Mouse (Mus musculus): ENCODE measurements around the gene Brf1. TPM values are rescaled to one million over a fixed set of nuclear protein-coding genes. Genes with fewer than 3 reads are reported as not detected.

Gene Brf1
- total RNA-seq, 1 experiment from 2014 or later: 55.2 TPM

DNA sequence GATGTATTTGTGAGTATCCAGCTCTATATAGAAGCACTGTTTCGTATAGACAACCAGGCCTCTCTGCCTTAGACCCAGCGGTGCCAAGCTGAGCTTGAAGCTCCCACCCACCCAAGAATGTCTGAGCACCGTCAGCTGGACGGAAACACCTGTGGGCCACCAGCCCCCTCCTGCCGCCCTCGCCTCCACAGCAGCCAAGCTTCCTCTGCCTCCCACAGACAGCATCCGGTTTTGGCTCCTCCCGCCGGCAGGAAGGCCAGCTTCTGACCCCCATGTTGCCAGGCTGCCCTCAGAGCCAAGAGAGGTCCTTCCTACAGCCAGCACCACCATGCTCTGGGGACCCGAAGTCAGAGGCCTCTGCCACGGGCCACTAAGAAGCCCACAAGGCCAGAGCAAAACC lies 86.0 kb downstream of the Brf1 start:
- ATAC-seq (replicated peaks; ENCODE audit: low read depth, poor library complexity, severe bottlenecking): peak; percentile 16; the same call in 1 of the 2 replicates

DNA sequence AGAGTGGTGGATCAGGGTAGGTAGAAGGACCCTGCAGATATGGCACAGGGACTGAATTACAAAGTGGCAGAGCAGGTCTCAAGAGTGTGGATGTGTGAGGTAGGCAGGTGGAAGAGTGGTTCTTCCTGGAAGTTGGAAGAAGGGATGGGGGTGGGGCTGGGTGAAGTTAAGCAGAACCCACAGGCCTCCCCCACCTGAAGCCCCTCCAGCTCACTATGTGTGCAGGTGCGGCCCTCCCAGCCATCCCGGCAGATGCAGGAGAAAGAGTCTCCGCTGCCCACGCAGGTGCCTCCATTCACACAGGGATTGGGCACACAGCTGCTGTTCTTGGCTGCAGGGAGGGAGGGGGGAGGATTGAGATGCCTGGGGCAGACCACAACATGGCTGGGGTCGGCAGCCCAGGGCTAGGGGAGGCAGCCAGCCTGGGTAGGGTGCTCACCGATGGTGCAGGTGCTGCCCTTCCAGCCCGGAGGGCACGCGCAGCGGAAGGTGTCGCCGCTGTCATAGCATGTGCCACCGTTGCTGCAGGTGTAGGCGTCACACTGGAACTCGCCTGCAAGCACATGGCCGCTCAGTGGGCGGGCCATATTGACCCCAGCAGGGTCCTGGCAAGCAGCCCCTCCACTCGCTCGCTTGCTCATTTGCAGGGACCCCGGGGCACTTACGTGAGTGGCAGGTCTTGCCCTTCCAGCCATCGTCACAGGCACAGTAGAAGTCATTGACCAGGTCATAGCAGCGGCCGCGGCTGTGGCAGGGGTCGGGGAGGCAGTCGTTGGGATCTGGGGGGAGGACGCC lies 87.4 kb downstream of the Brf1 start:
- ATAC-seq (replicated peaks; ENCODE audit: low read depth, poor library complexity, severe bottlenecking): no peak

GRCm38 (mm10) chr12:112911701-112912100 lies 88.8 kb downstream of the Brf1 start:
- ATAC-seq (replicated peaks; ENCODE audit: low read depth, poor library complexity, severe bottlenecking): no peak

Other genes starting within 250 kb of the Brf1 start
- 4.6 and 8.0 TPM in 2 replicates for gene Pld4, start 240.0 kb downstream of the Brf1 start, total RNA-seq (2017)
- gene Ahnak2, start 198.0 kb downstream of the Brf1 start, total RNA-seq (2017): not detected in 2 replicates
- gene Clba1, start 191.8 kb downstream of the Brf1 start, total RNA-seq (2017): 0.18 TPM in 1 of 2 replicates, not detected in the other
- gene Cdca4, start 171.3 kb downstream of the Brf1 start, total RNA-seq (2017): 59.4 and 64.7 TPM in 2 replicates
- gene Gpr132, start 132.5 kb downstream of the Brf1 start, total RNA-seq (2017): 5.4 and 9.3 TPM in 2 replicates
- gene Jag2, start 70.9 kb downstream of the Brf1 start, total RNA-seq (2017): 1.5 and 6.3 TPM in 2 replicates
- 17.4 and 27.8 TPM in 2 replicates for gene Nudt14, start 58.6 kb downstream of the Brf1 start, total RNA-seq (2017)
- gene Btbd6, start 24.2 kb downstream of the Brf1 start, total RNA-seq (2017): 3.2 and 7.4 TPM in 2 replicates
- gene Pacs2, start 13.8 kb upstream of the Brf1 start, total RNA-seq (2017): 15.5 and 15.9 TPM in 2 replicates
- not detected in 2 replicates for gene Tex22, start 73.8 kb upstream of the Brf1 start, total RNA-seq (2017)
- gene Mta1, start 97.6 kb upstream of the Brf1 start, total RNA-seq (2017): 46.9 and 53.3 TPM in 2 replicates
- gene Crip2, start 139.5 kb upstream of the Brf1 start, total RNA-seq (2017): 6.3 and 7.3 TPM in 2 replicates
- 337 and 338 TPM in 2 replicates for gene Crip1, start 145.6 kb upstream of the Brf1 start, total RNA-seq (2017)
- 19.2 and 19.6 TPM in 2 replicates for gene Tedc1, start 155.7 kb upstream of the Brf1 start, total RNA-seq (2017)
- gene Tmem121, start 185.2 kb upstream of the Brf1 start, total RNA-seq (2017): 1.2 TPM in 1 of 2 replicates, not detected in the other